Mouse (Mus musculus) megakaryocyte, embryonic 14.5 days (primary cell): ENCODE measurements at regions not wholly inside any gene's neighbourhood (a gene's known extent, or its start where the extent isn't known, plus 50 kb on each side); places are given as distances from the start of the nearest gene placed in this dataset.

ENCODE experiments used
- H3K27me3 ChIP-seq: replicated peaks from 2 replicates; pipeline ENCODE3; 2012; ENCODE audit warnings: inconsistent platforms
- H3K36me3 ChIP-seq: replicated peaks from 2 replicates; pipeline ENCODE3; 2012; ENCODE audit warnings: low read length, inconsistent platforms, mixed read lengths
- H3K4me1 ChIP-seq: 2 replicates; pipeline ENCODE4 v1.6.1; 2012; ENCODE audit warnings: inconsistent platforms
- H3K4me3 ChIP-seq: replicated peaks from 2 replicates; pipeline ENCODE3; 2012; ENCODE audit warnings: moderate library complexity, mild to moderate bottlenecking, inconsistent platforms
- H3K9me3 ChIP-seq: 2 replicates; pipeline ENCODE4 v1.6.1; 2012; ENCODE audit warnings: inconsistent platforms
- FLI1 ChIP-seq: IDR thresholded peaks from 2 replicates; pipeline ENCODE4 v1.6.1; 2012; ENCODE audit warnings: low read length, inconsistent platforms, mixed read lengths
- GATA1 ChIP-seq: IDR thresholded peaks from 3 replicates; pipeline ENCODE4 v1.6.1; 2012; ENCODE audit warnings: mixed read lengths, low read length, inconsistent platforms, borderline replicate concordance

GRCm38 (mm10) chr4:31420167-31420566 is 543.7 kb upstream of the Map3k7 start:
- Histone ChIP-seq H3K36me3 (no peaks in the 10 kb centered on the region), H3K4me1 (no peaks in the 10 kb centered on the region), H3K27me3 (no peaks in the 10 kb centered on the region), H3K4me3 (no peak overlapping the region), H3K9me3 (peaks cover 15% of the 10 kb centered on the region)
- TF ChIP-seq FLI1 = no peak

DNA sequence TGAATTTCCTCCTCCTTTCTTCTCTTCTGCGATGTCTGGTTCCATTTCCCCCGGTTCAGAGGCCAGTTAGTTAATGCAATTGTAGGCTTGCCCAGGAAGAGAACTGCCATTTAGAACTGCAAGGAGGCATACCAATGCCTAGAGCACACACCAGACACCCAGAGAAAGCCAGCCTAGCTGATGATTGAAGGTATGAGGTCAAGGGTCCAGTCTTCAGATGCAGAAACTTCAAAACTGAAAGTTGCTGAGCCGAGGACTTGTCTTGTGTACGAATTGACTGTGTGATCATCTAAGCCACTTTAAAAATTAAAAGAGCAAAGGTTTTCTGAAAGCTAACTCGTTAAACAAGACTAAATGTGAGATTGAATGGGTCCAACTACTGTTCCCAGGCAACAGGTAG is 542.5 kb upstream of the Map3k7 start:
- Histone ChIP-seq H3K4me3 (no peak overlapping the region), H3K4me1 (no peaks in the 10 kb centered on the region), H3K27me3 (no peaks in the 10 kb centered on the region), H3K9me3 (peaks cover 16% of the 10 kb centered on the region), H3K36me3 (no peaks in the 10 kb centered on the region)
- no peak for TF ChIP-seq GATA1
- no peak for TF ChIP-seq FLI1

DNA sequence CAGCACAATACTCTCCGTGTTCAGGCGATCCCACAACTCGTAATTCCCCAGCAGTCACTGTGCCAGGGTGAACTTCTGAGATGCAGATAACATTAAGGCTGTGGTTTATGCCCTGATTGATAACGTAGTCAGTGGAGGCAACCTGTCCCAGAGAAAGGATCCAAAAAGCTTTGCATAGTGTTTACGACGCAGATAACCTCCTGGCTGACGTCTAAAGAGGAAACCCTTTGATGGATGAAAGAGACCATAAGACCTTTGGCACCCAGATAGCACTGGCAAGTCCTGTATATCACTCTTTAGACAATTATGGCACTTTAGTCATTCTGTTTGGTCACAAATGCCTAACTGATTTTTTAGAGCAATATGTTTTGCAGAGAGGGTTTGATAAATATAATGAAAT is 538.8 kb upstream of the Map3k7 start:
- H3K4me3 ChIP-seq = no peak overlapping the region
- no peaks in the 10 kb centered on the region for H3K4me1 ChIP-seq
- no peak for TF ChIP-seq FLI1
- no peak for TF ChIP-seq GATA1
- H3K36me3 ChIP-seq = no peaks in the 10 kb centered on the region
- H3K9me3 ChIP-seq = peaks cover 18% of the 10 kb centered on the region
- H3K27me3 ChIP-seq = no peaks in the 10 kb centered on the region

- no peaks in the 10 kb centered on the region for H3K36me3 ChIP-seq
- no peaks in the 10 kb centered on the region for H3K4me1 ChIP-seq
- H3K4me3 ChIP-seq = no peak overlapping the region
- TF ChIP-seq GATA1 (no peak), FLI1 (no peak)
- H3K9me3 ChIP-seq = peaks cover 16% of the 10 kb centered on the region
- H3K27me3 ChIP-seq = no peaks in the 10 kb centered on the region
Measured at GRCm38 (mm10) chr4:31425716-31426115, 538.2 kb upstream of the Map3k7 start.

GRCm38 (mm10) chr4:31426169-31427030 is 537.5 kb upstream of the Map3k7 start:
- TF ChIP-seq GATA1 = no peak
- TF ChIP-seq FLI1 = no peak
- H3K9me3 ChIP-seq = peaks cover 14% of the 10 kb centered on the region

GRCm38 (mm10) chr4:31433943-31434342 is 530.0 kb upstream of the Map3k7 start:
- Histone ChIP-seq H3K9me3 (peaks cover 11% of the 10 kb centered on the region), H3K27me3 (no peaks in the 10 kb centered on the region), H3K4me3 (no peak overlapping the region), H3K4me1 (no peaks in the 10 kb centered on the region), H3K36me3 (no peaks in the 10 kb centered on the region)
- TF ChIP-seq GATA1 = no peak
- TF ChIP-seq FLI1 = no peak

More at GRCm38 (mm10) chr4:31426169-31427030, 537.5 kb upstream of the Map3k7 start:
- no peaks in the 10 kb centered on the region for H3K36me3 ChIP-seq
- no peaks in the 10 kb centered on the region for H3K27me3 ChIP-seq
- H3K4me3 ChIP-seq = no peak overlapping the region
- H3K4me1 ChIP-seq = no peaks in the 10 kb centered on the region

DNA sequence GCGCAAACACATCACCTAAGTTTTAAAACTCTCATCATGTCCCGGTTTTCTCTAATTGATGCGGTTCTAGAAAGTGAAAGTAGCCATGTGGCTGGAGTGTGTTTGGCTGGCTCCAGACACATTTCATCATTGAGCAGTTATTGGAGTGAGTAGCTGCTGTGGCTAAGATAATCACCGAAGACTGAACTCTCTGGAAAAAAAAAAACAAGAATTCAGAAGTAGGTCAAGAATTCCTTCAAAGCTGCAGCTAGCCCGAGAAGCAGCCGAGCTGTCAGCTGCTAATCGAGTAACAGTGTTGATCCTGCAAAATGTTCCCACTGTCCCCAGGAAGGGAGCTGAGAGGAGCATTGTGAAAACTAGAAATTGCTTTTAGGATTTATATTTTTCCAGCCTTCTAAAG is 509.0 kb upstream of the Map3k7 start:
- Histone ChIP-seq H3K4me1 (no peaks in the 10 kb centered on the region), H3K4me3 (no peak overlapping the region), H3K36me3 (no peaks in the 10 kb centered on the region), H3K9me3 (peaks cover 8% of the 10 kb centered on the region), H3K27me3 (no peaks in the 10 kb centered on the region)
- no peak for TF ChIP-seq FLI1
- TF ChIP-seq GATA1 = no peak

GRCm38 (mm10) chr4:31455466-31455865 is 508.4 kb upstream of the Map3k7 start:
- Histone ChIP-seq H3K4me1 (no peaks in the 10 kb centered on the region), H3K4me3 (no peak overlapping the region), H3K27me3 (no peaks in the 10 kb centered on the region), H3K36me3 (no peaks in the 10 kb centered on the region), H3K9me3 (peaks cover 8% of the 10 kb centered on the region)
- TF ChIP-seq GATA1 (no peak), FLI1 (no peak)

DNA sequence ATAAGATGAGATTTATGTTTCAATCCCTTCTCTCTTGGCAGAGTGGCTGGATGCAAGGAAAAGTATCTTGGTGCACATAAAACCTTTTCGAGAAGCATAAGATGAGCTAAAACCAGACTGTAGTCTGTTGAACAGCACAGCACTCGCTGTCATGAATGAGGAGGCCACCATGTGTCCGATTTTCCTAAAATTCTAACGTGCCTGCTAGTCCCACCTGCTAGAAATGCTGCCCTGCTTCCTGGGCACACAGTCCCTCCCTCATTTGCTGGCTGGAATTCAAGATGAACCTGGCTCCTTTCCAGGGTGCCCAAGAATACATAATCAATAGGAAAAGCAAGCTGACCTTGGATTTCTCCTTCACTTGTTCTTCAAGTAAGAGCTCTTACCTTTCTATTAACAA is 501.4 kb upstream of the Map3k7 start:
- H3K36me3 ChIP-seq = no peaks in the 10 kb centered on the region
- H3K4me1 ChIP-seq = no peaks in the 10 kb centered on the region
- no peak overlapping the region for H3K4me3 ChIP-seq
- peaks cover 9% of the 10 kb centered on the region for H3K9me3 ChIP-seq
- no peaks in the 10 kb centered on the region for H3K27me3 ChIP-seq
- no peak for TF ChIP-seq GATA1
- no peak for TF ChIP-seq FLI1

DNA sequence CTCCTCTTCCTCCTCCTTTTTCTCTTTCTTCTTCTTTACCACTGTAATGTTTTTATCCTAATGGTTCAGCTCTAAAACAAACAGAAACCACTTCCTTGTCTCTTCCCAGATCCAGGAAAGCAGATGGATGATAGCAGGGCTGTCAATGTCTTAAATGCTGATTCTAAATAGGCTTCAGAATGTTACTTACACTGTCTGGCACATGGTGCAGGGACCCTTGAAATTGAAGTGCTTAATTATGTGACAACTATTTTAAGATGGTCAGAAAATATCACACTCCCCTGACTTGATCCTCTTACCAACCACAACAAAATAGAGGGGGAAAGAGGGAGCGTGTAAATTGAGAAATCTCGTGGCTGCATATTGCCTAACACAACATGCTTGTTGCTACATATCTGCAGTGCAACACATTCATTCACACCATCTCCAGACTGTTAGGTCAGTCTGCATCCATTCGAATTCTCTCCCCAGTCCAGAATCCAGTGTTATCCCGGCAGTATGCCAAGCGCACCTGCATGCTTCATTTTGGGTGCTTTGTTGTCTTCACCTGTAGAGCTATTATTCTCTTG is 500.7 kb upstream of the Map3k7 start:
- Histone ChIP-seq H3K9me3 (peaks cover 5% of the 10 kb centered on the region; the same call in 1 of the 2 replicates), H3K36me3 (no peaks in the 10 kb centered on the region), H3K4me1 (no peaks in the 10 kb centered on the region), H3K4me3 (no peak overlapping the region), H3K27me3 (no peaks in the 10 kb centered on the region)
- no peak for TF ChIP-seq GATA1
- no peak for TF ChIP-seq FLI1
